Mouse (Mus musculus) heart, adult 2 months (tissue): ENCODE measurements at regions not wholly inside any gene's neighbourhood (a gene's known extent, or its start where the extent isn't known, plus 50 kb on each side); places are given as distances from the start of the nearest gene placed in this dataset.

ENCODE experiments used
- DNase-seq, 2 experiments: peaks; one replicate each; pipeline ENCODE4 v3.0.0; 2021
- H3K27ac ChIP-seq: fragments of 200-600 bp; 2 replicates; pipeline ENCODE4 v1.8.1; 2022
- H3K27me3 ChIP-seq: fragments of 200-500 bp; 2 replicates; pipeline ENCODE4 v1.6.1; 2012; ENCODE audit warnings: mild to moderate bottlenecking, low read length, inconsistent platforms, mixed read lengths; ENCODE audit not compliant: control insufficient read depth, insufficient read depth
- H3K36me3 ChIP-seq: fragments of 200-500 bp; 2 replicates; pipeline ENCODE4 v1.6.1; 2012; ENCODE audit warnings: low read length, inconsistent platforms; ENCODE audit not compliant: control insufficient read depth, insufficient read depth
- H3K4me1 ChIP-seq: fragments of 200-500 bp; 2 replicates; pipeline ENCODE4 v1.6.1; 2011; ENCODE audit warnings: low read length; ENCODE audit not compliant: control insufficient read depth, insufficient read depth
- H3K4me3 ChIP-seq: fragments of 200-600 bp; 2 replicates; pipeline ENCODE4 v1.8.1; 2022
- H3K79me2 ChIP-seq: fragments of 200-500 bp; replicated peaks from 2 replicates; pipeline ENCODE4 v1.6.1; 2012; ENCODE audit warnings: mild to moderate bottlenecking, inconsistent platforms, low read length, moderate library complexity, mixed read lengths; ENCODE audit not compliant: control insufficient read depth, insufficient read depth
- H3K9ac ChIP-seq: fragments of 200-500 bp; 2 replicates; pipeline ENCODE4 v1.6.1; 2012; ENCODE audit warnings: low read depth, mild to moderate bottlenecking, control low read depth, inconsistent platforms, low read length, mixed read lengths
- CTCF ChIP-seq: fragments of 200-600 bp; IDR thresholded peaks from 2 replicates; pipeline ENCODE4 v1.8.1; 2022; ENCODE audit warnings: antibody characterized with exemption, mild to moderate bottlenecking, moderate library complexity
- EP300 ChIP-seq: fragments of 200-500 bp; IDR thresholded peaks from 2 replicates; pipeline ENCODE4 v1.6.1; 2011; ENCODE audit warnings: low read depth, low read length, control low read depth; ENCODE audit not compliant: insufficient read depth
- POLR2A ChIP-seq: fragments of 200-500 bp; IDR thresholded peaks from 2 replicates; pipeline ENCODE4 v1.6.1; 2011; ENCODE audit warnings: mild to moderate bottlenecking, low read depth, low read length, control low read depth; ENCODE audit not compliant: insufficient read depth
- WGBS: fragments of 180-500 bp; shearing (Covaris S2); methylation state at CpG from one replicate; pipeline ENCODE4 v1.1.7; 2018; 5-methylcytosine and 5-hydroxymethylcytosine counted together
- intact Hi-C: fragments of 180-260 bp; cut with DNase I; formaldehyde crosslinking; loops from one replicate; pipeline ENCODE4 v1.15.1; 2025

DNA sequence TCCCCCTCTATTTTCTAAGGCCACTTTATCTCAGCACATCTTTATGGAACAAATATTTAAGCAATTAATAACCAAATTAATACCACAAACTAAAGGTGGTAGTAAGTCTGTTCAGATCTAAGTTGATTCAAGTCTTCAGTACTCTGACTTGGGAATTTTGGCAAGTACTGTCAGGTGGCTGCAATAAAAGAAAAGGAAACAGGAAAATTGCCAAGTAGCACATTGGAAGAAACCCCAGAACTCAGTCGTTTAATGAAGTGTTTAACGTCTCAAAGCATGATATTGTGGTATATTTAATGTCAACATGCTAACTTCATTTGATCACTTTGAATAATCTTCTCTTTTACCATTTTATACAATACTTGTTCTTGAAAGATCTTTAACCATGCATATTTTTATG is 142.2 kb downstream of the Gm11146 start:
- H3K4me1 ChIP-seq: no peaks in the 10 kb centered on the region; the same call in 1 of the 2 replicates
- WGBS: 36% methylated on average over 2 of the region's 2 CpGs

DNA sequence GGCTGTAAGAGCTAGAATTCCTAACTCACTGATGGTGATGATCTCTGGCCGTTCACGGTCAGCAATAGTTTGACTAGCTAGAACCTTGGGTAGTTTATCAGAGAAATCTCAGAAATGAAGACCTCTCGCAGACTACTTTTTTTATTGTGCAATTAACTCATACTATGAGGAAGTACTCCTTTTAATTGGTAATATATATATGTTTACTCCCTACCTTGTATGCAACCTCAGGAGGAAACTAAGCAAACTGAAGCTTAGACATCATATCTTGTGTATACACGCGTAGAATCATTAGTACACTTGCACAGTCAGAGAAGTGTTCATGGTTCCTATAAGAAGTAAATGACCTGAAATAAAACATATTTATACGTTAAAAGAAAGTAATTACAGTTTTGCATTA is 157.2 kb downstream of the Gm11146 start:
- no peak for DNase-seq

More for the DNA sequence above, 142.2 kb downstream of the Gm11146 start:
- Histone ChIP-seq H3K27ac (no peak overlapping the region), H3K9ac (no peak overlapping the region), H3K79me2 (no peaks in the 10 kb centered on the region), H3K4me3 (no peak overlapping the region), H3K36me3 (no peaks in the 10 kb centered on the region), H3K27me3 (no peaks in the 10 kb centered on the region)
- no peak for DNase-seq
- intact Hi-C loops: no loop called here
- TF ChIP-seq POLR2A (no peak), EP300 (no peak), CTCF (no peak)

DNA sequence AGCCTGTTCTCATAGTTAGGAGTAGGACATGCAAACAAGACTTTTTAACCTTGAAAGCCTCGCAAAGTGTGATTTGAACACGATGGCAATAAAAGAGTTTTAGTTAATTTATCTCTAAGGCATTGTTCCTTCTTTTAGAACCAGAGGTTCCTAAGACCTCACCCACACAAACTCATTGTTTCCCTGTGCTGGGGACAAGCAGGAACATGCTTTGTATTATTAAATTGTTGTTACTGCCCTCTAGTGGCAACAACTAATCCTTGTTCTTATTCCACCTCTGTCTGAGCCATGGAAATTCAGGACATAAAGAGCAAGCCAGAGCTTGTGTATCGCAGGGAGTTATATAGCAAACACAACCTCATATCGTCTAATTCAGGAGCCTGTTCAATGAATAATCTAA is 157.9 kb downstream of the Gm11146 start:
- WGBS: 18% methylated on average over 4 of the region's 4 CpGs
- Histone ChIP-seq H3K4me3 (no peak overlapping the region), H3K4me1 (no peaks in the 10 kb centered on the region; the same call in 1 of the 2 replicates), H3K9ac (no peak overlapping the region), H3K27ac (no peak overlapping the region), H3K79me2 (no peaks in the 10 kb centered on the region), H3K36me3 (no peaks in the 10 kb centered on the region), H3K27me3 (no peaks in the 10 kb centered on the region)
- TF ChIP-seq CTCF (peak; percentile 86), EP300 (no peak)
- DNase-seq: no peak
- intact Hi-C loops: loop anchor here (1.0 to 5.0 kb wide), 5 partner anchors 115 to 713 kb away; no protein-coding TSS in a partner anchor

More for the DNA sequence above, 157.2 kb downstream of the Gm11146 start:
- Histone ChIP-seq H3K4me3 (no peak overlapping the region), H3K36me3 (no peaks in the 10 kb centered on the region), H3K9ac (no peak overlapping the region), H3K27me3 (no peaks in the 10 kb centered on the region), H3K27ac (no peak overlapping the region), H3K79me2 (no peaks in the 10 kb centered on the region), H3K4me1 (no peaks in the 10 kb centered on the region; the same call in 1 of the 2 replicates)
- no peak for TF ChIP-seq EP300
- TF ChIP-seq CTCF: no peak
- TF ChIP-seq POLR2A: no peak
- 91% methylated on average over 6 of the region's 6 CpGs for WGBS
- intact Hi-C loops: loop anchor here (1.0 to 5.0 kb wide), 5 partner anchors 116 to 713 kb away; no protein-coding TSS in a partner anchor

DNA sequence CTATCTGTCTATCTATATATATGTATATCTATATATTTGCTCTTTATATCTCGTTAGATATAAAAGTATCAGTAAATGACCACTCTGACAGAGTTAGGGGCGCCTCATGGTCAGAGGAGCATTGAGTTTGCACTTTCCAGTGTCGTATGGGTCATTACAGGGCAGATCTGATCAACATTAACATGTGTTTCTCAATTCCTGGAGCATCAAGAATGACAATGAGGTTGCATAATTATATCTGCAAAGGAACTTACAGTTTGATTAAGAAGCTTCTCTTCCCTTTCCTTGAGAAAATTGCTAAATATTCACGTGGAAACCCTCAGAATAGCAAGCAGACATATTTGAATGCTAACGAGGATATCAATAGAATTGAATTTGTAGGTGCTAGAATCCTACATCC is 158.6 kb downstream of the Gm11146 start:
- no peak overlapping the region for H3K27ac ChIP-seq
- TF ChIP-seq CTCF (no peak), EP300 (no peak), POLR2A (no peak)
- H3K4me3 ChIP-seq: no peak overlapping the region
- H3K9ac ChIP-seq: no peak overlapping the region
- WGBS: 81% methylated on average over 5 of the region's 5 CpGs
- intact Hi-C loops: loop anchor here (5.0 kb wide), 3 partner anchors 276 to 714 kb away; no protein-coding TSS in a partner anchor
- H3K36me3 ChIP-seq: no peaks in the 10 kb centered on the region
- no peak for DNase-seq
- H3K4me1 ChIP-seq: no peaks in the 10 kb centered on the region; the same call in 1 of the 2 replicates
- H3K79me2 ChIP-seq: no peaks in the 10 kb centered on the region
- H3K27me3 ChIP-seq: no peaks in the 10 kb centered on the region

DNA sequence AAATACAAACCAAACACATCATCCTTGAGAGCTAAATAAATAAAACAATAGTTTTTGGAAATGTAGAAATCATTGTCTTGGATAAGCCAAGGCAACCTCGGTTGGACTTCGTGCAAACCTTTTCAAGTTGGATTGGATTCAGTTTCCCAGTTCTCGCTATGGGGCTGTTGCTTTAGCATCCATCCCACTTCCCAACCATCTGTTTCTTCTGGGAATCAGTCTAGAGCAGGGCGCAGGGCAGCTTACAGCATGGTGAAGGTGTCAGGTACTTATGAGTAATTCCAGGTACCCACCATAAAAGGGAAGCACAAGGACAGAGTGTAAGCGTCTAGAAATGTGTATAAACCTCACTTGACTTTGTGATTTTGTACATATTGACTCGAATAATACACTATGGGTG is 159.0 kb downstream of the Gm11146 start:
- Histone ChIP-seq H3K9ac (no peak overlapping the region), H3K27me3 (no peaks in the 10 kb centered on the region), H3K4me3 (no peak overlapping the region), H3K4me1 (no peaks in the 10 kb centered on the region; the same call in 1 of the 2 replicates), H3K36me3 (no peaks in the 10 kb centered on the region), H3K79me2 (no peaks in the 10 kb centered on the region), H3K27ac (no peak overlapping the region)
- no peak for DNase-seq
- TF ChIP-seq EP300 (no peak), CTCF (no peak), POLR2A (no peak)
- intact Hi-C loops: loop anchor here (5.0 kb wide), 3 partner anchors 276 to 714 kb away; no protein-coding TSS in a partner anchor
- WGBS: 93% methylated on average over 6 of the region's 6 CpGs

DNA sequence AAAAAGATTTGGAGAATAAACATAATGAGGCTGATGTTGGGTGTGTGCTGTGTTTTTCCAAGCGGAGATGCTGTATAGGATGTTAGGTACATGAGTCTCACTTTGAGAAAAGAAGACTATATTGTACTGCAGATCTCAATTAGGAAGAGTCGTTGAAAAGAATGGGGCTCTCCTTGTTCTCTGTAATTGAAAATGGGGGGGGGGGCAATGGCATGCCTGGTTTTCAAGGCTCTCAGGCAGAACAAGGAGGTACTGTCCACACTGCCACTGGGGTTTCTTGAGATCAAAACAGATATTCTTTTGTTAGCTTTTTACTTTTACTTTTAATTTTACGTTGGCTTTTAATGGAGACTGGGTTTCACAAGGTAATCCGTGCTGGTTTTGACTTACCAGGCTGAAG is 170.5 kb downstream of the Gm11146 start:
- TF ChIP-seq EP300: no peak
- TF ChIP-seq CTCF: no peak
- TF ChIP-seq POLR2A: no peak
- Histone ChIP-seq H3K27me3 (no peaks in the 10 kb centered on the region), H3K4me1 (no peaks in the 10 kb centered on the region), H3K36me3 (no peaks in the 10 kb centered on the region), H3K27ac (no peak overlapping the region), H3K4me3 (no peak overlapping the region), H3K79me2 (0 out of 2 replicates have a peak, but pooled peaks cover 1% of the 10 kb centered on the region), H3K9ac (no peak overlapping the region)
- no peak for DNase-seq
- intact Hi-C loops: no loop called here
- WGBS: 84% methylated on average over 4 of the region's 4 CpGs
